Mouse (Mus musculus) heart, postnatal 0 days (tissue): ENCODE measurements around the gene Napsa. TPM values are rescaled to one million over a fixed set of nuclear protein-coding genes. Genes with fewer than 3 reads are reported as not detected.

Experiments used
- ATAC-seq: fragments of 200-750 bp; cut with Nextera tagmentation; 2 replicates; pipeline ENCODE4 v1.8.0; 2017; ENCODE audit warnings: low read depth, moderate number of reproducible peaks, moderate library complexity; ENCODE audit not compliant: insufficient read depth
- DNase-seq: peaks from one replicate; pipeline ENCODE4 v3.0.0-alpha.2; 2016; ENCODE audit warnings: low spot score
- H3K27ac ChIP-seq: fragments of 300-500 bp; sonication (generic); 2 replicates; pipeline ENCODE4 v1.5.1; 2014; ENCODE audit warnings: low read depth, mild to moderate bottlenecking
- H3K27me3 ChIP-seq: fragments of 300-500 bp; sonication (generic); 2 replicates; pipeline ENCODE4 v1.6.1; 2014; ENCODE audit warnings: low read length, mixed read lengths; ENCODE audit not compliant: control insufficient read depth, insufficient read depth
- H3K36me3 ChIP-seq: fragments of 300-500 bp; sonication (generic); replicated peaks from 2 replicates; pipeline ENCODE4 v1.6.1; 2014; ENCODE audit warnings: low read length, mixed read lengths; ENCODE audit not compliant: control insufficient read depth, insufficient read depth
- H3K4me1 ChIP-seq: fragments of 300-500 bp; sonication (generic); 2 replicates; pipeline ENCODE4 v1.6.1; 2014; ENCODE audit warnings: antibody characterized with exemption; ENCODE audit not compliant: control insufficient read depth, insufficient read depth
- H3K4me2 ChIP-seq: fragments of 300-500 bp; sonication (generic); 2 replicates; pipeline ENCODE4 v1.6.1; 2014; ENCODE audit warnings: low read depth, mild to moderate bottlenecking, low read length, moderate library complexity
- H3K4me3 ChIP-seq: fragments of 300-500 bp; sonication (generic); 2 replicates; pipeline ENCODE4 v1.5.1; 2014; ENCODE audit warnings: low read depth, low read length
- H3K9ac ChIP-seq: fragments of 300-500 bp; sonication (generic); replicated peaks from 2 replicates; pipeline ENCODE4 v1.6.1; 2014; ENCODE audit warnings: low read depth, low read length, mixed read lengths
- H3K9me3 ChIP-seq: fragments of 300-500 bp; sonication (generic); replicated peaks from 2 replicates; pipeline ENCODE4 v1.6.1; 2016; ENCODE audit warnings: low read length; ENCODE audit not compliant: control insufficient read depth
- CTCF ChIP-seq: IDR thresholded peaks from 2 replicates; pipeline ENCODE4 v1.5.1; 2016; ENCODE audit warnings: antibody characterized with exemption, control low read depth, low read depth
- EP300 ChIP-seq: IDR thresholded peaks from 2 replicates; pipeline ENCODE4 v1.6.1; 2016; ENCODE audit warnings: antibody characterized with exemption, low read depth
- WGBS: fragments of 180-500 bp; shearing (Covaris S2); extraction: QIAGEN DNeasy Blood & Tissue Kit; methylation state at CpG from one replicate; pipeline ENCODE4 v1.1.7; 2014; 5-methylcytosine and 5-hydroxymethylcytosine counted together
- polyA plus RNA-seq: library from polyadenylated mRNA; unstranded; fragments of >200 nt; fragmentation: Nextera tagmentation; extraction: Ambion mirVana; gene quantifications from 2 replicates; pipeline ENCODE4 v1.2.1, GENCODE M21; 2015
- total RNA-seq: library from RNA; depleted of rRNA; stranded (reverse); fragments of >200 nt; gene quantifications from 2 replicates; pipeline ENCODE4 v1.2.3, GENCODE M21; 2014; ENCODE audit warnings: low replicate concordance

Napsa gene
- total and polyA plus RNA-seq, 2 experiments from 2014 or later = 0.81 TPM; not detected in 1

GRCm38 (mm10) chr7:44527483-44528398, 44.4 kb upstream of the Napsa start:
- Histone ChIP-seq H3K27ac (no peak overlapping the region; the same call in 1 of the 2 replicates), H3K9ac (peak overlapping the region; percentile 43), H3K27me3 (no peaks in the 10 kb centered on the region; the same call in 1 of the 2 replicates), H3K36me3 (peaks cover under 1% of the 10 kb centered on the region; the same call in 1 of the 2 replicates), H3K9me3 (no peaks in the 10 kb centered on the region), H3K4me2 (peak overlapping the region; percentile 63), H3K4me1 (peaks cover 22% of the 10 kb centered on the region), H3K4me3 (peak overlapping the region; percentile 38)
- ATAC-seq = peak; percentile 31
- 7% methylated on average over 40 of the region's 40 CpGs for WGBS
- peak; percentile 63 for DNase-seq
- TF ChIP-seq EP300 (no peak), CTCF (peak; percentile 72)

- no peaks in the 10 kb centered on the region for H3K27me3 ChIP-seq
Measured at GRCm38 (mm10) chr7:44529518-44529917, 42.7 kb upstream of the Napsa start.

GRCm38 (mm10) chr7:44530507-44530906, 41.7 kb upstream of the Napsa start:
- no peak overlapping the region for H3K9ac ChIP-seq
- peaks cover 9% of the 10 kb centered on the region for H3K4me1 ChIP-seq
- no peak overlapping the region for H3K4me3 ChIP-seq
- no peak for TF ChIP-seq CTCF
- TF ChIP-seq EP300 = no peak
- H3K9me3 ChIP-seq = no peaks in the 10 kb centered on the region
- no peaks in the 10 kb centered on the region for H3K27me3 ChIP-seq
- no peak for ATAC-seq
- H3K4me2 ChIP-seq = no peak overlapping the region
- H3K27ac ChIP-seq = no peak overlapping the region
- 75% methylated on average over 3 of the region's 3 CpGs for WGBS
- DNase-seq = no peak
- H3K36me3 ChIP-seq = peaks cover 22% of the 10 kb centered on the region; the same call in 1 of the 2 replicates

More at GRCm38 (mm10) chr7:44529518-44529917, 42.7 kb upstream of the Napsa start:
- H3K4me2 ChIP-seq = no peak overlapping the region
- peaks cover 14% of the 10 kb centered on the region; the same call in 1 of the 2 replicates for H3K36me3 ChIP-seq
- no peak overlapping the region for H3K27ac ChIP-seq
- H3K9ac ChIP-seq = no peak overlapping the region
- TF ChIP-seq EP300 = no peak
- no peak for TF ChIP-seq CTCF
- peaks cover 18% of the 10 kb centered on the region for H3K4me1 ChIP-seq
- DNase-seq (no peak), ATAC-seq (no peak)
- no peak overlapping the region for H3K4me3 ChIP-seq
- no peaks in the 10 kb centered on the region for H3K9me3 ChIP-seq
- 67% methylated on average over 5 of the region's 5 CpGs for WGBS

GRCm38 (mm10) chr7:44531207-44531606, 41.0 kb upstream of the Napsa start:
- Histone ChIP-seq H3K4me2 (no peak overlapping the region), H3K4me3 (no peak overlapping the region), H3K4me1 (peaks cover 8% of the 10 kb centered on the region; the same call in 1 of the 2 replicates), H3K27ac (no peak overlapping the region), H3K9me3 (no peaks in the 10 kb centered on the region), H3K36me3 (peaks cover 25% of the 10 kb centered on the region; the same call in 1 of the 2 replicates), H3K9ac (no peak overlapping the region), H3K27me3 (no peaks in the 10 kb centered on the region)
- 31% methylated on average over 5 of the region's 5 CpGs for WGBS
- no peak for ATAC-seq
- DNase-seq = no peak
- TF ChIP-seq CTCF (no peak), EP300 (no peak)

GRCm38 (mm10) chr7:44531946-44532732, 40.0 kb upstream of the Napsa start, which contains the start of gene Spib:
Spib (minus strand) TSS chr7:44532071.
- H3K4me1 ChIP-seq = peaks cover 10% of the 10 kb centered on the region; the same call in 1 of the 2 replicates
- no peak for TF ChIP-seq CTCF
- TF ChIP-seq EP300 = no peak
- no peaks in the 10 kb centered on the region for H3K27me3 ChIP-seq
- H3K4me2 ChIP-seq = no peak within 1 kb of the TSS
- no peak within 1 kb of the TSS for H3K27ac ChIP-seq
- DNase-seq = no peak
- WGBS = 70% methylated on average over 4 of the region's 4 CpGs
- peaks cover 25% of the 10 kb centered on the region; the same call in 1 of the 2 replicates for H3K36me3 ChIP-seq
- no peak for ATAC-seq
- H3K9me3 ChIP-seq = no peaks in the 10 kb centered on the region
- no peak within 1 kb of the TSS for H3K9ac ChIP-seq
- H3K4me3 ChIP-seq = no peak within 1 kb of the TSS
